Mouse (Mus musculus): ENCODE results near the gene Jmjd6.

GRCm38 (mm10) chr11:116814884-116815415, 28.3 kb downstream of the Jmjd6 start:
- TF ChIP-seq EP300 (IDR thresholded peaks at IDR 0.05) (no peak), CTCF (IDR thresholded peaks at IDR 0.05) (no peak)
